Mouse (Mus musculus): ENCODE data around the gene Mpzl1.

DNA sequence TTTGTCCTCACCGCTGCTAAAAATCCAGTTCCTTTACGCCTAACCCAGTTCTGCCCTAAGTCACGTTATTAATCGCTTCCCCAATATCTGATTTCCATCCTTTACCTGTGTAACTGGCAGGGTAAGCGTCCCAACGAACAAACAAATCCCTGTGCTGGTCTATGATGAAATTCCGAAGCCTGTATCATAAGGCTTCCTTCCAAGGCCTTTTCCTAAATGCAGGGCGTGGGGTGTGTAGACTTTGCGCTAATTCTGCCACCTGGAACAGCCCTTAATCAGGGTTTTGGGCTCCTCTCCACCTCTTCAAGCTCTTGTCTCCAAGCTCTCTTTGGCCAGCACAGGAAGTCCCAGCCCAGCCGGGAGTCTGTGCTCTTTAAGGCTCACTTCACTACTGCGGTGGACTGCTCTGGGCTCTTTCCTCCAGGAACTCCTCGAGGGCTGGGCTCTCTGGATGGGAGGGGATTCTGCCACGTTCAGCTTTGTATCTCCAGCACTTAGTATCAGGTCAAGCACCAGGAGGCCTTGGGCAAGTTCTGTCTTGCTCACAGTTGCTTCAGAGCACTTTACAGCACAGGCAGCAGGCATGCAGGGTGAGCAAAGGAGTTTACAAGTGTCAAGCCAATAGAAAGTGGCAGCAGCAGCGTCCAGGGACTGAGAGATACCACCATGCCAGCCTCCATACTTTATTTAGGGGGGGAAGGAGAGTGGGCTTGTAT lies 48.8 kb downstream of the Mpzl1 start:
- no peak for TF ChIP-seq CTCF (IDR thresholded peaks at IDR 0.05; ENCODE audit: extremely low read depth, insufficient read depth, low read length)
- TF ChIP-seq POLR2A (IDR thresholded peaks at IDR 0.05; ENCODE audit: extremely low read depth, insufficient read depth, low read length) = no peak
